Mouse (Mus musculus) forebrain, embryonic 10.5 days (tissue): ENCODE measurements around the gene Tenm4. TPM values are rescaled to one million over a fixed set of nuclear protein-coding genes. Genes with fewer than 3 reads are reported as not detected.

Source experiments
- DNase-seq: peaks from one replicate; pipeline ENCODE4 v3.0.0-alpha.2; 2017; ENCODE audit warnings: low spot score; ENCODE audit errors: extremely low spot score
- H3K27ac ChIP-seq: fragments of 300-500 bp; sonication (generic); 2 replicates; pipeline ENCODE4 v1.5.1; 2016; ENCODE audit warnings: mild to moderate bottlenecking
- H3K27me3 ChIP-seq: fragments of 300-500 bp; sonication (generic); 2 replicates; pipeline ENCODE4 v1.6.1; 2016; ENCODE audit warnings: mild to moderate bottlenecking; ENCODE audit not compliant: poor library complexity, severe bottlenecking
- H3K36me3 ChIP-seq: fragments of 300-500 bp; sonication (generic); replicated peaks from 2 replicates; pipeline ENCODE4 v1.6.1; 2016; ENCODE audit warnings: mild to moderate bottlenecking, moderate library complexity
- H3K4me1 ChIP-seq: fragments of 300-500 bp; sonication (generic); 2 replicates; pipeline ENCODE4 v1.6.1; 2016
- H3K4me3 ChIP-seq: fragments of 300-500 bp; sonication (generic); 2 replicates; pipeline ENCODE4 v1.5.1; 2016; ENCODE audit warnings: mild to moderate bottlenecking, moderate library complexity
- H3K9me3 ChIP-seq: fragments of 300-500 bp; sonication (generic); 2 replicates; pipeline ENCODE4 v1.6.1; 2016; ENCODE audit warnings: mild to moderate bottlenecking, moderate library complexity
- WGBS: fragments of 180-500 bp; shearing (Covaris S2); methylation state at CpG from one replicate; pipeline ENCODE4 v1.1.7; 2016; 5-methylcytosine and 5-hydroxymethylcytosine counted together
- polyA plus RNA-seq: library from polyadenylated mRNA; unstranded; fragments of >200 nt; fragmentation: Nextera tagmentation; extraction: Ambion mirVana; gene quantifications from 2 replicates; pipeline ENCODE4 v1.2.1, GENCODE M21; 2016

The Tenm4 gene
- polyA plus RNA-seq, 1 experiment from 2014 or later, result 27.9 TPM

- Histone ChIP-seq H3K36me3 (peaks cover 21% of the 10 kb centered on the region), H3K27ac (no peak overlapping the region), H3K9me3 (no peaks in the 10 kb centered on the region), H3K4me3 (no peak overlapping the region), H3K4me1 (peaks cover 23% of the 10 kb centered on the region), H3K27me3 (0 out of 2 replicates have a peak, but pooled peaks cover 3% of the 10 kb centered on the region)
- 89% methylated on average over 5 of the region's 5 CpGs for WGBS
- no peak for DNase-seq
These were observed 642.0 kb downstream of the Tenm4 start for GRCm38 (mm10) chr7:96813036-96813435.

GRCm38 (mm10) chr7:96813497-96814400, 642.7 kb downstream of the Tenm4 start:
- H3K36me3 ChIP-seq, result peaks cover 22% of the 10 kb centered on the region
- WGBS, result 86% methylated on average over 9 of the region's 9 CpGs
- 0 out of 2 replicates have a peak, but pooled peaks cover 3% of the 10 kb centered on the region for H3K27me3 ChIP-seq
- peaks cover 20% of the 10 kb centered on the region for H3K4me1 ChIP-seq
- no peaks in the 10 kb centered on the region for H3K9me3 ChIP-seq
- H3K4me3 ChIP-seq, result no peak overlapping the region
- H3K27ac ChIP-seq, result no peak overlapping the region
- DNase-seq, result no peak

GRCm38 (mm10) chr7:96814581-96814980, 643.5 kb downstream of the Tenm4 start:
- H3K27ac ChIP-seq, result no peak overlapping the region
- peaks cover 20% of the 10 kb centered on the region for H3K4me1 ChIP-seq
- peaks cover 23% of the 10 kb centered on the region for H3K36me3 ChIP-seq
- no peak overlapping the region for H3K4me3 ChIP-seq
- no peak for DNase-seq
- H3K27me3 ChIP-seq, result 0 out of 2 replicates have a peak, but pooled peaks cover 3% of the 10 kb centered on the region
- no peaks in the 10 kb centered on the region for H3K9me3 ChIP-seq

GRCm38 (mm10) chr7:96817030-96817674, 646.1 kb downstream of the Tenm4 start:
- Histone ChIP-seq H3K4me1 (peaks cover 20% of the 10 kb centered on the region), H3K27me3 (no peaks in the 10 kb centered on the region), H3K9me3 (no peaks in the 10 kb centered on the region), H3K4me3 (no peak overlapping the region), H3K36me3 (peaks cover 27% of the 10 kb centered on the region), H3K27ac (peak overlapping the region; percentile 60)
- WGBS, result 56% methylated on average over 6 of the region's 6 CpGs
- DNase-seq, result no peak

- H3K27ac ChIP-seq, result no peak overlapping the region
- H3K9me3 ChIP-seq, result no peaks in the 10 kb centered on the region
- H3K27me3 ChIP-seq, result no peaks in the 10 kb centered on the region
- peaks cover 14% of the 10 kb centered on the region for H3K4me1 ChIP-seq
- H3K4me3 ChIP-seq, result no peak overlapping the region
- WGBS, result 93% methylated on average over 6 of the region's 6 CpGs
- no peak for DNase-seq
- peaks cover 29% of the 10 kb centered on the region for H3K36me3 ChIP-seq
These were observed 647.3 kb downstream of the Tenm4 start for GRCm38 (mm10) chr7:96818236-96818916.

GRCm38 (mm10) chr7:96819538-96819937, 648.5 kb downstream of the Tenm4 start:
- WGBS, result 89% methylated on average over 3 of the region's 3 CpGs
- Histone ChIP-seq H3K36me3 (peaks cover 37% of the 10 kb centered on the region), H3K27ac (no peak overlapping the region), H3K4me1 (peaks cover 13% of the 10 kb centered on the region), H3K4me3 (no peak overlapping the region), H3K9me3 (no peaks in the 10 kb centered on the region), H3K27me3 (no peaks in the 10 kb centered on the region)
- no peak for DNase-seq

GRCm38 (mm10) chr7:96820343-96820742, 649.3 kb downstream of the Tenm4 start:
- H3K27ac ChIP-seq, result no peak overlapping the region
- H3K4me3 ChIP-seq, result no peak overlapping the region
- DNase-seq, result no peak
- H3K27me3 ChIP-seq, result no peaks in the 10 kb centered on the region
- H3K36me3 ChIP-seq, result peaks cover 44% of the 10 kb centered on the region
- 88% methylated on average over 6 of the region's 6 CpGs for WGBS
- no peaks in the 10 kb centered on the region for H3K9me3 ChIP-seq
- peaks cover 13% of the 10 kb centered on the region for H3K4me1 ChIP-seq

GRCm38 (mm10) chr7:96826101-96826500, 655.1 kb downstream of the Tenm4 start:
- Histone ChIP-seq H3K27me3 (no peaks in the 10 kb centered on the region), H3K4me3 (no peak overlapping the region), H3K4me1 (0 out of 2 replicates have a peak, but pooled peaks cover 5% of the 10 kb centered on the region), H3K36me3 (peaks cover 62% of the 10 kb centered on the region), H3K27ac (no peak overlapping the region), H3K9me3 (no peaks in the 10 kb centered on the region)
- no peak for DNase-seq
- 93% methylated on average over 6 of the region's 6 CpGs for WGBS

GRCm38 (mm10) chr7:96826672-96827071, 655.6 kb downstream of the Tenm4 start:
- 92% methylated on average over 6 of the region's 6 CpGs for WGBS
- Histone ChIP-seq H3K9me3 (no peaks in the 10 kb centered on the region), H3K27me3 (no peaks in the 10 kb centered on the region), H3K4me3 (no peak overlapping the region), H3K27ac (no peak overlapping the region), H3K36me3 (peaks cover 65% of the 10 kb centered on the region), H3K4me1 (0 out of 2 replicates have a peak, but pooled peaks cover 5% of the 10 kb centered on the region)
- DNase-seq, result no peak

- H3K27me3 ChIP-seq, result no peaks in the 10 kb centered on the region
- no peak overlapping the region for H3K4me3 ChIP-seq
- H3K27ac ChIP-seq, result peak overlapping the region; percentile 31; the same call in 1 of the 2 replicates
- WGBS, result 77% methylated on average over 9 of the region's 9 CpGs
- no peak for DNase-seq
- peaks cover 45% of the 10 kb centered on the region for H3K36me3 ChIP-seq
- no peaks in the 10 kb centered on the region for H3K9me3 ChIP-seq
- H3K4me1 ChIP-seq, result peaks cover 12% of the 10 kb centered on the region
These were observed 661.5 kb downstream of the Tenm4 start for GRCm38 (mm10) chr7:96832551-96832950.

GRCm38 (mm10) chr7:96833012-96833411, 662.0 kb downstream of the Tenm4 start:
- Histone ChIP-seq H3K4me3 (no peak overlapping the region), H3K36me3 (peaks cover 45% of the 10 kb centered on the region), H3K27ac (peak overlapping the region; percentile 31; the same call in 1 of the 2 replicates), H3K4me1 (peaks cover 12% of the 10 kb centered on the region), H3K27me3 (no peaks in the 10 kb centered on the region), H3K9me3 (no peaks in the 10 kb centered on the region)
- WGBS, result 83% methylated on average over 3 of the region's 3 CpGs
- DNase-seq, result no peak

- Histone ChIP-seq H3K27ac (no peak overlapping the region), H3K36me3 (peaks cover 53% of the 10 kb centered on the region)
- WGBS, result 84% methylated on average over 6 of the region's 6 CpGs
These were observed 663.7 kb downstream of the Tenm4 start for GRCm38 (mm10) chr7:96834681-96835289.

More at GRCm38 (mm10) chr7:96834681-96835289, 663.7 kb downstream of the Tenm4 start:
- no peaks in the 10 kb centered on the region for H3K27me3 ChIP-seq
- H3K4me1 ChIP-seq, result peaks cover 9% of the 10 kb centered on the region
- no peak for DNase-seq
- no peaks in the 10 kb centered on the region for H3K9me3 ChIP-seq
- no peak overlapping the region for H3K4me3 ChIP-seq
